Mouse (Mus musculus) MEL (cell line): Measurements from ENCODE around the gene Cntnap2. TPM values are rescaled to one million over a fixed set of nuclear protein-coding genes. Genes with fewer than 3 reads are reported as not detected.

Source experiments
- DNase-seq: peaks from one replicate; pipeline ENCODE4 v3.0.0; 2011; ENCODE audit warnings: low read depth, low spot score
- H3K27ac ChIP-seq: 2 replicates; pipeline ENCODE4 v1.5.1; 2012; ENCODE audit warnings: low read depth, mild to moderate bottlenecking, control low read depth, low read length, moderate library complexity; ENCODE audit not compliant: control insufficient read depth
- H3K27me3 ChIP-seq, 2 experiments: fragments of 150-350 bp in 1 of 2; sonication (generic) in 1 of 2; 2 replicates each; pipeline ENCODE4 v1.6.1; 2012; ENCODE audit warnings: low read length in 2 of 2, mild to moderate bottlenecking in 2 of 2, improper control_type of control experiment in 1 of 2, moderate library complexity in 1 of 2; ENCODE audit not compliant: insufficient read depth in 2 of 2, control insufficient read depth in 1 of 2
- H3K36me3 ChIP-seq, 2 experiments: 2 replicates each; pipeline ENCODE4 v1.6.1; 2012 to 2014; ENCODE audit warnings: low read length in 2 of 2, improper control_type of control experiment in 1 of 2, inconsistent platforms in 1 of 2, mild to moderate bottlenecking in 1 of 2; ENCODE audit not compliant: insufficient read depth in 2 of 2, control insufficient read depth in 1 of 2
- H3K4me1 ChIP-seq, 2 experiments: fragments of 150-350 bp in 1 of 2; sonication (generic) in 1 of 2; 2 replicates each; pipeline ENCODE4 v1.6.1; 2012; ENCODE audit warnings: low read length in 2 of 2, improper control_type of control experiment in 1 of 2, mild to moderate bottlenecking in 1 of 2; ENCODE audit not compliant: insufficient read depth in 2 of 2, control insufficient read depth in 1 of 2
- H3K4me3 ChIP-seq, 2 experiments: fragments of 150-350 bp in 1 of 2; sonication (generic) in 1 of 2; 2 replicates each; pipeline ENCODE4 v1.5.1; 2012; ENCODE audit warnings: low read depth in 2 of 2, low read length in 2 of 2, mild to moderate bottlenecking in 2 of 2, moderate library complexity in 2 of 2, control low read depth in 1 of 2, improper control_type of control experiment in 1 of 2; ENCODE audit not compliant: control insufficient read depth in 1 of 2, insufficient read depth in 1 of 2
- H3K79me2 ChIP-seq: 2 replicates; pipeline ENCODE4 v1.6.1; 2012; ENCODE audit warnings: mild to moderate bottlenecking, low read length, moderate library complexity; ENCODE audit not compliant: control insufficient read depth, poor library complexity, insufficient read depth
- H3K9ac ChIP-seq: 2 replicates; pipeline ENCODE4 v1.6.1; 2012; ENCODE audit warnings: low read depth, mild to moderate bottlenecking, control low read depth, low read length, moderate library complexity; ENCODE audit not compliant: control insufficient read depth, poor library complexity, severe bottlenecking
- H3K9me3 ChIP-seq: fragments of 150-350 bp; sonication (generic); replicated peaks from 2 replicates; pipeline ENCODE4 v1.6.1; 2012; ENCODE audit warnings: mild to moderate bottlenecking, low read length, improper control_type of control experiment, moderate library complexity; ENCODE audit not compliant: insufficient read depth
- CHD1 ChIP-seq: IDR thresholded peaks from 2 replicates; pipeline ENCODE4 v1.6.1; 2012; ENCODE audit warnings: low read depth, mild to moderate bottlenecking, inconsistent platforms, low read length, improper control_type of control experiment
- CHD2 ChIP-seq: IDR thresholded peaks from 2 replicates; pipeline ENCODE4 v1.6.1; 2011; ENCODE audit warnings: low read length, improper control_type of control experiment
- CTCF ChIP-seq, 3 experiments: IDR thresholded peaks in 2 of 3; conservative IDR thresholded peaks in 1 of 3; 2 replicates each; pipeline ENCODE4 v1.5.1; 2011 to 2012; ENCODE audit warnings: low read length in 3 of 3, low read depth in 2 of 3, mild to moderate bottlenecking in 2 of 3, improper control_type of control experiment in 1 of 3, inconsistent platforms in 1 of 3, mixed read lengths in 1 of 3, moderate library complexity in 1 of 3; ENCODE audit not compliant: control insufficient read depth in 1 of 3, insufficient read depth in 1 of 3, poor library complexity in 1 of 3, severe bottlenecking in 1 of 3
- ETS1 ChIP-seq: IDR thresholded peaks from 2 replicates; pipeline ENCODE4 v1.6.1; 2012; ENCODE audit warnings: low read depth, mild to moderate bottlenecking, inconsistent platforms, low read length, improper control_type of control experiment, moderate library complexity
- GABPA ChIP-seq: IDR thresholded peaks from 2 replicates; pipeline ENCODE4 v1.6.1; 2012; ENCODE audit warnings: low read depth, mild to moderate bottlenecking, inconsistent platforms, low read length, improper control_type of control experiment, moderate library complexity
- HCFC1 ChIP-seq: IDR thresholded peaks from 2 replicates; pipeline ENCODE4 v1.6.1; 2012; ENCODE audit warnings: low read depth, mild to moderate bottlenecking, inconsistent platforms, low read length, improper control_type of control experiment, moderate library complexity
- JUND ChIP-seq: IDR thresholded peaks from 2 replicates; pipeline ENCODE4 v1.6.1; 2011; ENCODE audit warnings: low read depth, mild to moderate bottlenecking, improper control_type of control experiment, low read length
- KAT2A ChIP-seq: conservative IDR thresholded peaks from 2 replicates; pipeline ENCODE4 v1.6.1; 2012; ENCODE audit warnings: low read depth, low read length, improper control_type of control experiment, inconsistent platforms
- MAFK ChIP-seq: IDR thresholded peaks from 2 replicates; pipeline ENCODE4 v1.6.1; 2011; ENCODE audit warnings: low read depth, mild to moderate bottlenecking, low read length, improper control_type of control experiment, borderline replicate concordance
- MAX ChIP-seq: IDR thresholded peaks from 2 replicates; pipeline ENCODE4 v1.6.1; 2011; ENCODE audit warnings: low read length, improper control_type of control experiment
- MEF2A ChIP-seq: IDR thresholded peaks from 2 replicates; pipeline ENCODE4 v1.6.1; 2014; ENCODE audit warnings: low read depth, mild to moderate bottlenecking, inconsistent platforms, low read length, improper control_type of control experiment; ENCODE audit not compliant: poor library complexity, insufficient replicate concordance, severe bottlenecking; ENCODE audit errors: extremely low read depth
- MXI1 ChIP-seq: IDR thresholded peaks from 2 replicates; pipeline ENCODE4 v1.6.1; 2011; ENCODE audit warnings: mild to moderate bottlenecking, low read depth, low read length, improper control_type of control experiment
- MYB ChIP-seq: IDR thresholded peaks from 2 replicates; pipeline ENCODE4 v1.6.1; 2011; ENCODE audit warnings: mild to moderate bottlenecking, low read depth, low read length, improper control_type of control experiment
- MYC ChIP-seq: IDR thresholded peaks from 2 replicates; pipeline ENCODE4 v1.6.1; 2011; ENCODE audit warnings: low read depth, mild to moderate bottlenecking, low read length, improper control_type of control experiment, moderate library complexity
- NELFE ChIP-seq: IDR thresholded peaks from 2 replicates; pipeline ENCODE4 v1.6.1; 2011; ENCODE audit warnings: low read depth, low read length, improper control_type of control experiment
- POLR2A ChIP-seq, 2 experiments: IDR thresholded peaks; 2 replicates each; pipeline ENCODE4 v1.6.1; 2011 to 2012; ENCODE audit warnings: low read length in 2 of 2, mild to moderate bottlenecking in 2 of 2, control low read depth in 1 of 2, improper control_type of control experiment in 1 of 2, low read depth in 1 of 2, moderate library complexity in 1 of 2; ENCODE audit not compliant: control insufficient read depth in 1 of 2, insufficient read depth in 1 of 2, poor library complexity in 1 of 2
- POLR2AphosphoS5 ChIP-seq: IDR thresholded peaks from 2 replicates; pipeline ENCODE4 v1.6.1; 2012; ENCODE audit warnings: low read depth, borderline replicate concordance, mild to moderate bottlenecking, inconsistent platforms, low read length, moderate library complexity, mixed read lengths
- RCOR1 ChIP-seq: IDR thresholded peaks from 2 replicates; pipeline ENCODE4 v1.6.1; 2012; ENCODE audit warnings: low read depth, mild to moderate bottlenecking, inconsistent platforms, low read length, improper control_type of control experiment
- SMC3 ChIP-seq: IDR thresholded peaks from 2 replicates; pipeline ENCODE4 v1.6.1; 2011; ENCODE audit warnings: low read depth, low read length, improper control_type of control experiment
- TAL1 ChIP-seq: IDR thresholded peaks from 2 replicates; pipeline ENCODE4 v1.6.1; 2012; ENCODE audit warnings: mild to moderate bottlenecking, inconsistent platforms, low read length, moderate library complexity, mixed read lengths
- TCF12 ChIP-seq: IDR thresholded peaks from 2 replicates; pipeline ENCODE4 v1.6.1; 2014; ENCODE audit warnings: low read depth, mild to moderate bottlenecking, inconsistent platforms, low read length, improper control_type of control experiment, moderate library complexity
- USF2 ChIP-seq, 2 experiments: IDR thresholded peaks; 2 replicates each; pipeline ENCODE4 v1.6.1; 2011 to 2012; ENCODE audit warnings: improper control_type of control experiment in 2 of 2, low read length in 2 of 2, borderline replicate concordance in 1 of 2, inconsistent platforms in 1 of 2, low read depth in 1 of 2, mild to moderate bottlenecking in 1 of 2; ENCODE audit not compliant: insufficient read depth in 1 of 2
- ZC3H11A ChIP-seq: IDR thresholded peaks from 2 replicates; pipeline ENCODE4 v1.6.1; 2012; ENCODE audit warnings: low read depth, mild to moderate bottlenecking, inconsistent platforms, low read length, improper control_type of control experiment
- ZNF384 ChIP-seq: IDR thresholded peaks from 2 replicates; pipeline ENCODE4 v1.6.1; 2012; ENCODE audit warnings: low read depth, mild to moderate bottlenecking, inconsistent platforms, low read length, improper control_type of control experiment
- polyA plus RNA-seq, 2 experiments: library from polyadenylated mRNA; stranded (reverse) in 1 of 2; unstranded in 1 of 2; fragments of >175 nt in 1 of 2; fragments of >200 nt in 1 of 2; gene quantifications; 2 replicates each; pipeline versions ENCODE4 v1.2.1 to v1.2.4; 2012; ENCODE audit warnings: low replicate concordance in 2 of 2, low read depth in 1 of 2; ENCODE audit not compliant: insufficient read length in 2 of 2, insufficient read depth in 1 of 2, missing spikeins in 1 of 2
- total RNA-seq: library from RNA; depleted of rRNA; stranded (reverse); fragments of 300-350 nt; gene quantifications from 2 replicates; pipeline ENCODE4 v1.2.3, GENCODE M21; 2012

The Cntnap2 gene
- total and polyA plus RNA-seq, 3 experiments = 0.01 TPM; not detected in 2

GRCm38 (mm10) chr6:46866317-46866716 is 1807.2 kb downstream of the Cntnap2 start:
- Histone ChIP-seq H3K27me3 (no peaks in the 10 kb centered on the region), H3K4me3 (no peak overlapping the region), H3K9me3 (no peaks in the 10 kb centered on the region), H3K79me2 (no peaks in the 10 kb centered on the region), H3K9ac (no peak overlapping the region), H3K36me3 (no peaks in the 10 kb centered on the region), H3K27ac (no peak overlapping the region), H3K4me1 (no peaks in the 10 kb centered on the region)
- DNase-seq = no peak
- TF ChIP-seq USF2 (IDR thresholded peaks at IDR 0.05; ENCODE audit: borderline replicate concordance in 1 of 2, insufficient read depth in 1 of 2, low read depth in 1 of 2, low read length in 2 of 2) (no peak), TAL1 (no peak), ZC3H11A (no peak), SMC3 (no peak), ZNF384 (no peak), RCOR1 (no peak), MXI1 (no peak), MEF2A (no peak), POLR2AphosphoS5 (no peak), CTCF (IDR thresholded peaks at IDR 0.05 in 2 of 3, conservative IDR thresholded peaks at IDR 0.05 in 1 of 3; ENCODE audit: control insufficient read depth in 1 of 3, insufficient read depth in 1 of 3, low read depth in 2 of 3, low read length in 3 of 3, poor library complexity in 1 of 3, severe bottlenecking in 1 of 3) (no peak), MYB (no peak), CHD2 (no peak), JUND (no peak)

GRCm38 (mm10) chr6:46886230-46886629 is 1827.1 kb downstream of the Cntnap2 start:
- no peak for DNase-seq
- H3K36me3 ChIP-seq = no peaks in the 10 kb centered on the region
- no peaks in the 10 kb centered on the region for H3K27me3 ChIP-seq
- H3K9ac ChIP-seq = no peak overlapping the region
- H3K9me3 ChIP-seq = no peaks in the 10 kb centered on the region
- H3K4me1 ChIP-seq = no peaks in the 10 kb centered on the region
- H3K27ac ChIP-seq = no peak overlapping the region
- H3K79me2 ChIP-seq = no peaks in the 10 kb centered on the region
- TF ChIP-seq ETS1 (no peak), RCOR1 (no peak)
- no peak overlapping the region for H3K4me3 ChIP-seq

DNA sequence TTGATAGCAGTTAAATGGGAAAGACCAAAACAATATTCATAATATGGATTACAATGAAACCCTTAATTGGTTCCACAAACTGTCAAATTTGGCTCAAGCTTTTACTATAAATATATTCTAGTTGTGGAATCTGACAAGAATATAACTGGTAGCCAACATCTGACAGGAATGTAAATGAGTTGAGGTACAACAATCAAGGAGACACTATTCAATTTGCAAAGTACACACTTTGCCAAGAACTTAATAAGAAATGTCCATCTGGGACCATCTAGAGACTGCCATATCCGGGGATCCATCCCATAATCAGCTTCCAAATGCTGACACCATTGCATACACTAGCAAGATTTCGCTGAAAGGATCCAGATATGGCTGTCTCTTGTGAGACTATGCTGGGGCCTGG is 1850.0 kb downstream of the Cntnap2 start:
- H3K36me3 ChIP-seq = no peaks in the 10 kb centered on the region
- no peak overlapping the region for H3K4me3 ChIP-seq
- H3K79me2 ChIP-seq = no peaks in the 10 kb centered on the region
- TF ChIP-seq HCFC1 (no peak), CTCF (IDR thresholded peaks at IDR 0.05 in 2 of 3, conservative IDR thresholded peaks at IDR 0.05 in 1 of 3; ENCODE audit: control insufficient read depth in 1 of 3, insufficient read depth in 1 of 3, low read depth in 2 of 3, low read length in 3 of 3, poor library complexity in 1 of 3, severe bottlenecking in 1 of 3) (no peak), MAX (no peak), TAL1 (no peak), MYB (no peak), CHD2 (no peak), NELFE (no peak), GABPA (no peak), POLR2A (IDR thresholded peaks at IDR 0.05; ENCODE audit: control insufficient read depth in 1 of 2, insufficient read depth in 1 of 2, low read depth in 1 of 2, low read length in 2 of 2, poor library complexity in 1 of 2) (no peak), MYC (no peak), KAT2A (no peak), ZNF384 (no peak), ZC3H11A (no peak), CHD1 (no peak), TCF12 (no peak), MAFK (no peak)
- no peaks in the 10 kb centered on the region for H3K27me3 ChIP-seq
- H3K9ac ChIP-seq = no peak overlapping the region
- DNase-seq = no peak
- no peaks in the 10 kb centered on the region for H3K9me3 ChIP-seq
- H3K27ac ChIP-seq = no peak overlapping the region
- H3K4me1 ChIP-seq = no peaks in the 10 kb centered on the region
